Mouse (Mus musculus) c-Kit-positive CD71-negative TER-119-negative erythroid progenitor cells, embryonic 14.5 days (primary cell): Measurements from ENCODE around the gene Gcnt2.
A peak's percentile ranks its signal among the peaks of the same experiment; 100 is the strongest.
"Not testable (repeated sequence)": the region's sequence is repeated elsewhere in the genome, so short reads cannot be mapped to it uniquely, and the experiment has no call there.

Experiments
- DNase-seq: peaks from one replicate; pipeline ENCODE4 v3.0.0-alpha.2; 2013; ENCODE audit warnings: low read depth

The Gcnt2 gene

DNA sequence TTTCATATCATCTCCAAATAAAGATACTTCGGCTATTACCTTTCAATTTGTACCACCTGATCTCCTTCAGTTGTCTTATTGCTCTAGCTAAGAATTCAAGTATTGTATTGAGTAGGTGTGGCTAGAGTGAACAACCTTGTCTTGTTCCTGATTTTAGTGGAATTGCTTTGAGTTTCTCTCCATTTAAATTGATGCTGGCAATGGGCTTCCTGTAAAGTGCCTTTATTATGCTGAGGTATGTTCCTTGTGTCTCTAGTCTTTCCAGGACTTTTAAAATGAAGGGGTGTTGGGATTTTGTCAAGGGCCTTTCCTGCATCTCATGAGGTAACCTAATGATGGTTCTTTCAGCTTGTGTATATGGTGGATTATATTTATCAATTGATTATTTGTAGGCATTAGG, 83.5 kb downstream of the Gcnt2 start:
- no peak for DNase-seq

DNA sequence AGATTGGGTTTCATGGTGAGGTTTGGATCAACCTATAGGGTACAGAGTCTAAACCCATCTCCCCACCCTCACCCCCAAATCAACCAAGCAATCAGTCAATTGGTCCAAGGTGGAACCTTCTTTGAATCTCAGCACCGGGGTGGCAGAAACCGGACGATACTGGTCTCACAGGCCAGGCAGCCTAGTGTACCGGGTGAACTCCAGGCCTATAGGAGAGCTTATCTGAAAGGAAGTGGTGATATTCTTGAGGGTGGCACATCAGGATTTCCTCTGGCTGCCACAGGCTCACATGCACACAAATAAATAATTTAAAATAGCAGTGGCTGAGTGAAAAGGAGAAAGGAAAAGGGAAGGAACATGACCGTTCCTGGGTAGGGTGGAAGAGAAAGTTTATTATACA, 84.4 kb downstream of the Gcnt2 start:
- DNase-seq, result no peak

DNA sequence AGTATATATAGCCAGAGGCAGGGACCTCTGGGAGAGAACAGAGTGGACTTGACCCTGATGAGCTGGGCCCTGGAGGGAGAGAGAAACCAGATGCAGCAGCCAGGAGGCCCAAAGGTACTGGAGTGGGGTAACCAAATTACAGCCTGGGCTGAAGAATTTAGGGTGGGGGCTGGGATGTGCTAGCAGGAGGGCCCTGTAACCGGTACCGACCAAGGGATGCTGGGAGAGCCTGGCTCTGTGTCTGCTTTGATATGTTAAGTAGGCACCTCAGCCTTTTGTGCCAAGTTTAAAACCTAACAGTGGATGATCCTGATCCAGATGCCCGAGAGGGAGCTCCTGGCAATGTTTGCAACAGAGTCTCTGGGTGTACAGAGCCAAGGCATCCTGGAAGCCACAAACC, 84.8 kb downstream of the Gcnt2 start:
- DNase-seq, result no peak

DNA sequence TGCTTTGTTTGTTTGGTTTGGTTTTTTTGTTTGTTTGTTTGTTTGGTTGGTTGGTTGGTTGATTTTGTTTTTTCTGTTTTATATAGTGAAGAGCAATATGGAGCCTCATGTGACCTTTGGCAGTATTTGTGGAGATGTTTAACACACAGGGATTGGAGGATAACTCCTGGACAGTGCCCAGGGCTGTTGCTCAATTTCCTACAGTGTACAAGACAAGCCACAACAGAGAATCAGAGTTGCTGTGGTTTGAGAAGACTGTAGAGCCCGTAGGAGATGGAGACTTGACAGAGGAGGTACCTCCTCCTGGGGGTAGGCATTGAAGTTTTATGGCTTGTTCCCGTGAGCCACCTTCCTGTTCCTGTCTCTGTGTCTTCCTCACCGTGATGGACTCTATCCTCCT, 87.0 kb downstream of the Gcnt2 start:
- DNase-seq, result no peak

DNA sequence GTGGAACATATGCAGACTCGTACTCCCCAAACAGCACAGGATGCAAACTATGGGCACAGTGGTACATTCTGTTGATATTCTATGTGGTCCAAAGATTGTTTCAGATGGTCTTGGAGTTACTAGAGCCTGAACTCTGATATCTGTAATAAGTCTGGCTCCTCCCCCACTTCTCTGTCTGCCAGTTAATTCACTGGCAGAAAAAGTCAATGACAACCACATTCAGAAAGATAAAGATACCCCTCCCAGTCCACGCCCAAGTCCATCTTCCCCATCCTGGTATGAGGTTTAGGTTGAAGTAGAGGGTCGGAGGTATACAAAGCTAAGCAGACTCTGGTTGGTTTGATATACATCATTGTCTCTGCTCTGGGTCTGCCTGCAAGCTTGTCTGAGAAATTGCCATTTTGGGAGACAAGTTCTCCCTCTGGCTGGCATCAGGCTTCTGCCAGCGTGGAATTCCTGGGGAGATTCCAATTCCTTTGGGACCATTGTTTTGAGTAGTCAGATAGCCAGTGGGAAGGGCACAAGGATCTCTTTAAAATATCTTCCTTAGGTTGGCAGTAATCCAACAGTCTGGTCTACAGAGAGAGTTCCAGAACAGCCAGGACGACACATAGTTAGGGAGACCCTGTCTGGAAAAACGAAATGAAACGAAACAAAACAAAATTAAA, 88.1 kb downstream of the Gcnt2 start:
- no peak for DNase-seq

DNA sequence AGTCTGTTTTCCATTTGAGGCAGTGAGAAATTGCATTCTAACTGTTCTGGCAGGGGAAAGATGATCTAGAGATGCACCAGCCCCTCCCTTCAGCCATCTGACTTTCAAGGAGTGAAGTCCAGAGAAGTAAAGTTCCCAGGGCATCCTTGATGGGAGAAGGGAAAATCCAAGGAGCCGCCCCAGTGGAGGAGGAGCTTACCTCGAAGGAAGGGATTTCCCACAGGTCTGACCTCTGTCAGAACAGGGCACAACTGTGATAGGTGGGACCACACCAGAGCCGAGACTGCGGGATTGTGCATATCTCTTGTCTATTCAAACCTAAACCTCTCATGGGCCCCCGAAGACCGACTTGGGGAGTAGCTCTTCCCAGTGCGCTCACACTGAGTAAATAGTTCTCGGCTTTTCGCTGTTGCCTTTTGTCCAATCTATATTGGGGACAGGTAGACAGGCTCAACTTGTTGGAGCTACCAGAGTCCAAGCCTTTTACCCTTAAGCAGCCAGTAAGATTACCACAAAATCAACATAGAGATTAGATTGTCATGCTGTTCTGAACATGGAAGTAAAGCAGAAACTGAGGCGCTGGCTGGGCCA, 91.9 kb downstream of the Gcnt2 start:
- DNase-seq, result no peak

DNA sequence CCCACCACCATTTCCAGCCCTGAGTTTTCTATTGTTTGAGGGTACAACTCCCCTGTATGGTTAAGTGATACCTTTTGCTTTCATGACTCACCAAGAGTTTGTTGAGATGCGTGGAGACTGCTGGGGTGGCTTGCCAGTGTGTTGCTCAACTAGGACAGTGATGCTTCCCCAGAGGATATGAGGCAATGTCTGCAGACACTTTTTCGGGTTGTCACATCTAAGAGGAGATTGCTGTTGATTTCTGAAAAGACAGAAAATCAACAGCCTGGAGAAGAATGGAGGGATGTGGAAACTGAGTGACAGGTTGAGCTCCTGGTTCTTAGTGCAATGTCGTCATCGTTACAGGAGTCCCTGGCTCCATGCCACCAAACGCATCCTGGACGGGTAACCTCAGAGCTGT, 93.7 kb downstream of the Gcnt2 start:
- DNase-seq, result no peak

DNA sequence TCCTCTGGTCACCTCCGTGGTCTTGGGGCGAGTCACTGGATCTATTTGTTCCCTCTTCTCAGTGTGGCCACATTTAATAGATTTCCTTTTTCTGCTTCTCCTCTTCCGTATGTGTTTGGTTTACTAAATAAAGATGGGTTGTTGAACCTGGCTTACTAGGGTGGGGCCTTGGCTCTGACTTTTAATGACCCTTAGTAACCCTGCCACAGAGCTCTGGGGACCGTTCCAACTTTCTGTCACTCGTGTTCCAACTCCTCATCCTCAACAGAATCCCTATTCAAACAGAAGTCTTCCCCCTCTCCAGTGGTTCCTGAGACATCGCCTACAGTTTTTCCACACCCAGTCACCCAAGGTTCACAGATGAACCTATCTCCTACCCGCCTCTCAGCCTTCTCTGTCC, 96.2 kb downstream of the Gcnt2 start:
- DNase-seq, result no peak

DNA sequence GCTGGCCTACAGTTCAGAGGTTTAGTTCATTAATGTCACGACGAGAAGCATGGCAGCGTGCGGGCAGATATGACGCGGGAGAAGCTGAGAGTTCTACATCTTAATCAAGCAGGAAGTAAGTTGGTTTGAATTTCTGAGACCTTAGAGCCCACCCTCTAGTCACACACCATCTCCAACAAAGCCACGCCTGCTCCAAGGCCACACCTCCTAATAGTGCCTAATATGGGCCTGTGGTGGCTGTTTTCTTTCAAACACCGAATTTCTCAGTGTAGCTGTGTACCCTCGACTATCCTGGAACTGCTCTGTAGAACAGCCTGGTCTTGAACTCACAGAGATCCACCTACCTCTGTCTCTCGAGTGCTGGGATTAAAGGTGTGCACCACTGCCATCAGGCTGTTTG, 108.1 kb downstream of the Gcnt2 start:
- DNase-seq, result no peak

DNA sequence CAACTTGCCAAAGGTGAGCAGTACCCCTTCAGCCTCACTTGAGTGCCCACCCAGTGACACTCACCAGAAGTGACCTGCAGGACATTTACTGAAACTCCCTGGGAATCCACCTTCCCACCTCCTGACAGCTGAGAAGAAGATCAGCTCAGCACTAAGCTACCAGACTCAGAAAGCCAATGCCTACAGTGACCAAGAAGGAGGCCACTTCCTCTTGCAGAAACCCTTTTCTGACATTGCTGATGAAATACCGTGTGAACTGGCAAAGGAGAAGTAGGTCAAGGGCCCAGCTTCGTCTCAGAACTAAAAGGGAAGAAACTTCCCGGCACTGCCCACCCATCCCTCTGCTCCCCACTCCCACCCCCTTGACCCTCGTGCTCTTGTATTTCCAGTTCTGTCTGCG, 109.0 kb downstream of the Gcnt2 start:
- DNase-seq, result peak; percentile 39

DNA sequence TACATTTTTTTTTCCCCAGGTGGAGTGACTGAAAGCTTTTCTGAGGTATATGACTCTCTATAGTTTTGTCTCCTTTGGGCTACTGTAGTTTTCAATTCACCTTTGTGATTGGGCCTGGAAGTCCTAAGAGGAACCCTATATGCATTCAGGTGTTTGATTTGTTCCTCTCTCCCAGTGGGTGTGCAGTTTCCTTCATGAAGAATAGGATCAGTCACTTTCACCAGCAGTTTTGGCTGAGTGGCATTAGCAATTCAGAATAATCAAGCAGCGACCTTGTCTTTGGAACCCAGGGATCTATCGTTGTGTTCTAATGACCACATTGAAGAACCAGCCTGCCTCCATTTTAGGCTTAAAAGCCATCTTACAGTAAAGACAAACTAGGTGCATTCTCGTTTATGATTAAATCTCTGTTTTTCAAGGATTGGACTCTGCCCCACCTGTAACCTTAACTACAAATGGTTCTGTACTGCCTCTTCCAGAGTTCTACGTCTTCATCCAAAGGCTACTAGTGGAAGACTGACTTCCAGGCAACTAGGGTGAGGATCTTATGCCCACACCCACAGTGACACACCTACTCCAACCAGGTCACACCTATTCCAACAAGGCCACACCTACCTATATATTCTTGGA, 110.3 kb downstream of the Gcnt2 start:
- no peak for DNase-seq

DNA sequence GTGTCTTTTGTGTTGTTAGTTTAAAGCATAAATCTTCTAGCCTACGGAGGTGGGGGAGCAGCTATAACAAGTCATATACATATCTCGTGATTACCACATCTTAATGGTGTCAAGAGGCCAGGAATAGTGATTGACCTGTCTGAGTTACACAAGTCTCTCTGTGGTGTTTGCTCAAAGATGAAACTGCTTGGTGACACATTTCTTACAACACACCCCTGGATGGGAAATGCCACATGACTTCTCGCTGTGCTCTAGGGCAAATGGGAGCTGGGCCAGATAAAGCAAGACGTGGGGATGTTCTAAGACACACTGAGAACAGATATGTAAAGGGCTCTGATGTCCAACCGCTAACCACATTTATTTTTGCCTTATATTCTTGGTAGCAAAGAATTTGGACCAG, 111.7 kb downstream of the Gcnt2 start:
- no peak for DNase-seq

DNA sequence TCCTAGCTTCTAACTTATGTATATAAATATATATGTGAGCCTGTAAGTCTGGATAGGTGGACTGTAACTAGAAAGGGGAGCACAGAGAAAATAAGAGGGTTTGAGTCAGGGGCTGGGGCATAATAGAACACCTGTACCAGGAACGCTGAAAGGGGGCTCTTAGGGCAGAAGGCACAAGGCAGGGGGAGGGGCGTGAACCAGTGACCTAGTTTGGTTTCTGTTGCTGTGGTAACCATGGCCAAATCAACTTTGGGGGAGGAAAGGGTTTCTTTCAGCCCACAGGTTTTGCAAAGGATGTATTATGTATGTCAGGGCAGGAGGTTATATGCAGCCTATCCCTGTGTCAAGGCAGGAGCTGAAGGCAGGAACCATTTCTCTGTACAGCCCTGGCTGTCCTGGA, 112.3 kb downstream of the Gcnt2 start:
- no peak for DNase-seq

DNA sequence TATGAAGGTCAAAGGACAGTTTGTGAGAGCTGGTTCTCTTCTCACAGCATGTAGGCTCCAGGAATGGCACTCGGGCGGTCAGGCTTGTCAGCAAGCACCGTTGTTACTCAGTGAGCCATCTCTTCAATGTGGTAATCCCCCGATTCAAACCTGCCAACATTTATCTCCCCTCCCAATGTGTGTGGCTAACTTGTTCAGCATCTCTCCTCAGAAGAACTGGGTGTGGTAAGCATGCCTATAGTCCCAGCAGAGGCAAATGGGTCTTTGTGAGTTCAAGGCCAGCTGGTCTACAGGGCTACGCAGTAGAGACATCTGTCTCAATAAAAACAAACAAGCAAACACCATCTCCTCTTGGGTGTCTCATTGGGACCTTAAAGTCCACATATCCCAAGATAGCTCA, 113.4 kb downstream of the Gcnt2 start:
- DNase-seq, result no peak

DNA sequence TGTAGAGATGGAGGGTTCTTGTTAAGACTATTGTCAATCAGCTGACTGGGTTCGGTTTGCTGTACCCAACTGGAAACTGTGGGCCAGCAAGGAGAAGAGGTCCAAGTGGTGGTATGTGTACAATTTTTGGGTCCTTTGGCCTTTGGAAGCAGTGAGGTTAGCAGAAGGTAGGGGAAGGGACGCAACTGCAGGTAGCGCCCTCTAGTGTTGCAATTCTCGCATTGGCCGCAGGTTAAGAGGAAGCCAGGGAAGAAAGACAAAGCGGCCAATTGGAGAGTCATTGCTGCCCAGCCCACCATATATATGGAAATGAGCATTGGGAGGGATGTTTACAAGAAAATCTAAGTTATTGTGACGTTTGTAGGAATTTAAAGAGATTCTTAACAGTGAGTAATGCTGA, 118.1 kb downstream of the Gcnt2 start:
- peak; percentile 58 for DNase-seq

DNA sequence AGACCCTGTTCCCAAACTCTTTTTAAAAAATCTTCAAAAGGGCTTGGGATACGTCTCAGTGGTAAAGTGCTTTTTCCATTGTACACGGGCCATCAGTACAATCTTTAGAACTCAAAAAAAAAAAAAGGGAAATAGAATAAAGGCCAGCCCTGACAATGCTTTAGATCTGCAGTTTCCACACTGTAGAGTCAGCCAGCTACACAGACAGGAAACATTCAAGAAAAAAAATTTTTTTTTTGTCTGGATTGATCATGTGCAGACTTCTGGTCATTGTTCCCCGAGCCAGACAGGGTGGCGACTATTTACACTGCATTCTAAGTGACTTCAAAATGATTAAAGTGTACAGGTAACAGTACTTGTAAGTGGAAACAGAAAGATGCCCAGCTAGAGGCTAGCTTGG, 119.1 kb downstream of the Gcnt2 start:
- DNase-seq, result no peak

DNA sequence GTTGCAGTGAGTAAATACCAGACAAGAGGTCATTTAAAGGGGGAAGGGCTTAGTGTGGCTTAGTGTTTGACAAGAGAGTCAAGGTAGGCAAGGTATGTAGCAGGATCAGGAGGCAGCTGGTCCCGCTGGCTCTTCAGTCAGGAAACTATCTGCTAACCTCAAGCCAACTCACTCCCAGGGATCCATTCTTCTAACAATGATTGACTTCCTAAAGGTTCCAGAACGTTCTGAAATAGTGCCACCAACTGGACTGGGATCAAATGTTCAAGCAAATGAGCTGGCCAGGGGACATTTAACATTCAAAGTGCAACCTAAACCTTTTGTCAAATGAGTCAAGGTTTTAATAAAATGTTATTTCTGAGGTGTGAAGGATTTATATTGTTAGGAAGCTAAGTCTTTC, 119.8 kb downstream of the Gcnt2 start:
- DNase-seq, result no peak

DNA sequence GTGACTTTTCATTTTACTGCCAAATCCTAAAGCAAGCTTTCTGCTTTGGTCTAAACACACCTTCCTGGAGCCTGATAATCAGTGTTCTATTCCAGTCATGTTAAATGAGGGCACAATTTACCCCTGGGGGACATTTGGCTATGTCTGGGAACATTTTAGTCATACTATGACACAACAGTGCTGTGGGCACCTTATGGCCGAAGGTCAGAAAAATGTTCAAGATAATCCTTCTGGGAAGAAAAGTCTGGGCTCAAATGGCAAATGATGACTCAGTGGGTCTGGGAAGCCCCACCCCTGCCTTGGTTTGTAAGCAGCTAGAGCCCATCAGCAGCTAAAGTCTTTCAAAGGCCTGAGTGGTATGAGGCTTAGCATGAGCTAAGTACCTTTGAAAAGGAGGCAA, 123.2 kb downstream of the Gcnt2 start:
- no peak for DNase-seq

DNA sequence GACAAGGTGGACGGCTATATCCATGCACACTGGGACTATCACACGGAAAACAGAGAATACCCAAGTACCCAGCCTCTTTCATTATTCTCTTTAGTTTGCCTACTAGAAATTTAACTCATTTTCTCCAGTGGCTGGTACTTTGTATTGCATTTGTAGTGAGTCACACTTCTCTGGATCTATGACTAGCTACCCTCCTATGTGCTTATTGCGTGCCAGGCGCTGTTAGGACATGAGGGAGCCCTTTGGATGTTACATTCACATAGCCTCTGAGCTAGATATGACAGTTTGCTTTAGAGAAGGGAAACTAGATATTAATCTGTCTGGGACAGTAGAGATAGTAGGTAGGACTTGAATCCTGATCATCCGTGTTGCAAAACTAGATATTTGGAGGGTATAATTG, 126.5 kb downstream of the Gcnt2 start:
- no peak for DNase-seq

DNA sequence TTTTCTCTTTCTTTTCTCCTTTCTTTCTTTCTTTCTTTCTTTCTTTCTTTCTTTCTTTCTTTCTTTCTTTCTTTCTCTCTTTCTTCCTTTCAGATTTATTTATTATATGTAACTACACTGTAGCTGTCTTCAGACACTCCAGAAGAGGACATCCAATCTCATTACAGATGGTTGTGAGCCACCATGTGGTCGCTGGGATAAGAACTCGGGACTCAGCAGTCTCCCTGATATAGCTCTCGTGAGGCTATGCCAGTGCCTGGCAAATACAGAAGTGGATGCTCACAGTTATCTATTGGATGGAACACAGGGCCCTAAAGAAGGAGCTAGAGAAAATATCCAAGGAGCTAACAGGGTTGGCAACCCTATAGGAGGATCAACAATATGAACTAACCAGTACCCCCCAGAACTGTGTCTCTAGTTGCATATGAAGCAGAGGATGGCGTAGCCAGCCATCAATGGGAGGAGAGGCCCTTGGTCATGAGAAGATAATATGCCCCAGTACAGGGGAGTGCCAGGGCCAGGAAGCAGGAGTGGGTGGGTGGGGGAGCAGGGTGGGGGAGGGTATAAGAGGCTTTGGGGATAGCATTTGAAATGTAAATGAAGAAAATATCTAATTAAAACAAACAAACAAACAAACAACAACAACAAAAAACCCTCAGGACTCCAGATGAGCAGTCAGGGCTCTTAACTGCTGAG, 128.2 kb downstream of the Gcnt2 start:
- DNase-seq, result not testable (repeated sequence)

DNA sequence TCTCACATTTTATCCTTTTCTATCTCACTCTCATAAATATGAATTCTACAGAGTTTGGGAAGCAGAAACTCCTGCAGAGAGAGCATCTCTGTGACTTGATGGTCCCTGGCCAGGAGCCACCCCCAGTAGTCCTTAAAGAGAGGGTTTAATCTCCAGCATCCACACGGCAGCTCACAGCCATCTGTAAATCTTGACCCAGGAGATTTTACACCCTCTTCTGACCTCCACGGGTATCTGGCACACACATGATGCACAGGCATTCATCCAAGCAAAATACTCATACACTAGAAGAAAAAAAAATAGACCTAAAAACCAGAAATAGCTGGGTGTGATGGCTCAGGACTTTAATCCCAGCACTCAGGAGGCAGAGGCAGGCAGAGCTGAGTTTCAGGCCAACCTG, 128.9 kb downstream of the Gcnt2 start:
- DNase-seq, result no peak

DNA sequence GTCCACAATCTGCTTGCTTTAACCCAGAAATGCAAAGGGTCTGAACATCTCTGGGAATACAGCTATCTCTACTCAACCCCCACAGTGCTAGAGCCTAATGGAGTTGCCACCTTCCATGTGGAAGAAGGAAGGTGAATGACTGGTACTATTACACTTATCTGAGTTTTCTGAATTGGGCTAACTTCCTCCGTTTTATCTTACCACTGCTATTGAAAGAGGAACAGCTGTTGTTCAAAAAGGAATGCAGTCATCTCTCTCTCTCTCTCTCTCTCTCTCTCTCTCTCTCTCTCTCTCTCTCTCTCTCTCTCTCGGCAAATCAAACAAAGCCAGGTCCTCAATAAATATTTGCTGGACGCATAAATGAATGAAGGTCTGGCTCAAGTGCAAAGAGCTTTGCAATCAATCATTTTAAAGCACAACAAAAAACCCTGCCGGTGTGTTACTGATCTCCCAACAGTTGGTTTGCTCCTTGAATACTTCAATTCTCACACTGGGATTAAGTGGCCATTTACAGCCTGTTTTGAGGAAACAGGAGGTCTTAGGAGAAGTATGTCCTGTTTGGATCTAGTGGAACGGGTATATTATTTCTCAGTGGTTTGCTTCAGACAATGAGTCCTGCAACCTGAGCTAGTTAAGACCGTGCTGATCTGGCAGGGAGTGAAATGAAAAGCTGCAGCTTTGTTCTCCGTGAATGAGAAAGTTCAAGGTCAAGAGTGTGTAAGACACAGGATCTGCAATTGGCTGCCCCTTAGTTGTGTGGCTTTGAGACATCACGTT, 135.1 kb downstream of the Gcnt2 start:
- no peak for DNase-seq

DNA sequence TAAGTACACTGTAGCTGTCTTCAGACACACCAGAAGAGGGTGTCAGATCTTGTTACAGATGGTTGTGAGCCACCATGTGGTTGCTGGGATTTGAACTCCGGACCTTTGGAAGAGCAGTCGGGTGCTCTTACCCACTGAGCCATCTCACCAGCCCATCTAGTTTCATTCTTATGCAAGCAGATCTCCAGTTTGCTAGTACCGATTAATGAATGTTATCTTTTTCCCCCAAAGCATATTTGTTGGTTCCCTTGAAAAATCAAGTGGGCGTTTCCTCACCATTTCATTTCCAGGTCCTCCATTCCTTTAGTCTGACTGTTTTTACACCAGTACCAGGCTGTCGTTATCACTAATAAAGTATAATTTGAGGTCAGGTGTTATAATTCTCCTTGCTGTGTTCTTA, 139.0 kb downstream of the Gcnt2 start:
- DNase-seq, result not testable (repeated sequence)
